Mouse (Mus musculus) kidney, postnatal 0 days (tissue): ENCODE results near the gene Gm49510. TPM values are rescaled to one million over a fixed set of nuclear protein-coding genes. Genes with fewer than 3 reads are reported as not detected.

Source experiments
- ATAC-seq: fragments of 200-750 bp; cut with Nextera tagmentation; replicated peaks from 2 replicates; pipeline ENCODE4 v1.8.0; 2017; ENCODE audit warnings: low read depth, moderate number of reproducible peaks, moderate TSS enrichment, moderate library complexity; ENCODE audit not compliant: low FRiP score
- DNase-seq: peaks from one replicate; pipeline ENCODE4 v3.0.0-alpha.2; 2016; ENCODE audit warnings: low spot score
- H3K27ac ChIP-seq: fragments of 300-500 bp; sonication (generic); 2 replicates; pipeline ENCODE4 v1.5.1; 2014; ENCODE audit warnings: mild to moderate bottlenecking
- H3K27me3 ChIP-seq: fragments of 300-500 bp; sonication (generic); 2 replicates; pipeline ENCODE4 v1.6.1; 2014; ENCODE audit warnings: low read length, mixed read lengths; ENCODE audit not compliant: insufficient read depth
- H3K36me3 ChIP-seq: fragments of 300-500 bp; sonication (generic); 2 replicates; pipeline ENCODE4 v1.6.1; 2014; ENCODE audit warnings: low read length, mixed read lengths; ENCODE audit not compliant: insufficient read depth
- H3K4me1 ChIP-seq: fragments of 300-500 bp; sonication (generic); replicated peaks from 2 replicates; pipeline ENCODE4 v1.6.1; 2014; ENCODE audit warnings: antibody characterized with exemption, low read length, mixed read lengths; ENCODE audit not compliant: insufficient read depth
- H3K4me2 ChIP-seq: fragments of 300-500 bp; sonication (generic); 2 replicates; pipeline ENCODE4 v1.6.1; 2014; ENCODE audit warnings: mild to moderate bottlenecking, low read length, moderate library complexity, mixed read lengths
- H3K4me3 ChIP-seq: fragments of 300-500 bp; sonication (generic); replicated peaks from 2 replicates; pipeline ENCODE4 v1.5.1; 2014; ENCODE audit warnings: low read depth, low read length
- H3K9ac ChIP-seq: fragments of 300-500 bp; sonication (generic); 2 replicates; pipeline ENCODE4 v1.6.1; 2014; ENCODE audit warnings: low read depth, low read length
- H3K9me3 ChIP-seq: fragments of 300-500 bp; sonication (generic); replicated peaks from 2 replicates; pipeline ENCODE4 v1.6.1; 2016; ENCODE audit warnings: low read length, inconsistent platforms, mixed read lengths
- CTCF ChIP-seq: IDR thresholded peaks from 2 replicates; pipeline ENCODE4 v1.5.1; 2016; ENCODE audit warnings: antibody characterized with exemption, low read depth, mild to moderate bottlenecking, moderate library complexity
- WGBS: fragments of 180-500 bp; shearing (Covaris S2); extraction: QIAGEN DNeasy Blood & Tissue Kit; methylation state at CpG from one replicate; pipeline ENCODE4 v1.1.7; 2014; 5-methylcytosine and 5-hydroxymethylcytosine counted together
- polyA plus RNA-seq: library from polyadenylated mRNA; unstranded; fragments of >200 nt; fragmentation: Nextera tagmentation; extraction: Ambion mirVana; gene quantifications from 2 replicates; pipeline ENCODE4 v1.2.1, GENCODE M21; 2015

Gene Gm49510
- polyA plus RNA-seq, 1 experiment from 2014 or later = 0.30 TPM

DNA sequence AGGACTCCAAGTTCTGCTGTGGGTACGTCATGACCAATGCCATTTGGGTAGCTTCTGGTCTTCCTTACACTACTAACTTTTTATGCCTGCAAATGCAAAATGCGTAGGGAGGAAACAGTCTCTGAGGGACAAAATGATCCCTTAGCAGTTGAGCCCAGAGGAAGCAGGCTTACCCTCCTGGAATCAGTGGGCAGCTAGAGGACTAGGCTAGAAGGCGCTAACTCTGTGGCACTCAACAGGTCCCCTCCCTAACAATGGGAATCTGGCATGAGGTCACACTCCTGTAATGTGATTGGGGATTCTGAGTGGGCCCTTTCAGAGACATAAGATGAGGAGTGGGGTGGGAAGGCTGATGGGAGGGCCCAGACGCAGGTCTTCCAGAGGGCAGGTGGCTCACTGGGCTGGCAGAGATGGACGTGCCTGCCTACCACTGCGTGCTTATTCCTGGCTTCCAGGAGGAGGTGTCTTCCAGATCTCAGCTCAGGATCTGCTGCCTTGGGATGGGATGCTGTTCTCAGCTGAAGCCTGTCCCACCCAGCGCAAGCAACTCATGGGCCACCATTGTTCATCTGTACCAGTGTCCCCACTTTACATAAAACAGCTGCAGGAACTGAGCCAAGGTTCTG, 31.4 kb downstream of the Gm49510 start:
- H3K27ac ChIP-seq = no peak overlapping the region

DNA sequence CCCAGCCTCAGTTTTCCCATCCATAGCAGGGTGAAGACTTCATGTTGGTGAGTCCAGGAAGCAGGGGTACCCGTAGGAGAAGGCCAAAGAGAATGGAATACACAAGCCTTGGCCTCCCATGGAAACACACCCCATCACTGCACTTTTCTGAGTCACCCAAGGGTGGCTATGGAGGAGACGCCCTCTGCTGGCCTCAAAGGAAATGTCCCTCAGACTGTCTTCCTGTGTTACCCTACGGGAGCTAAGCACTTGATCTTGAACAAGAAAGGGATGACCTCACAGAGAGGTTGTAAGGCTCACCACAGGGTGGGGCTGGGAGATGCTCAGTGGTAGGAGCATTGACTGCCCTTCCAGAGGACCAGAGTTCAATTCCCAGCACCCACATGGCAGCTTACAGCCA, 32.1 kb downstream of the Gm49510 start:
- DNase-seq = peak; percentile 68
- TF ChIP-seq CTCF = peak; percentile 77
- Histone ChIP-seq H3K9ac (no peak overlapping the region), H3K27ac (no peak overlapping the region), H3K4me2 (no peak overlapping the region), H3K27me3 (no peaks in the 10 kb centered on the region), H3K4me3 (no peak overlapping the region), H3K9me3 (no peaks in the 10 kb centered on the region), H3K36me3 (no peaks in the 10 kb centered on the region), H3K4me1 (peaks cover 17% of the 10 kb centered on the region)
- no peak for ATAC-seq
- WGBS = 17% methylated on average over 3 of the region's 3 CpGs

More for the DNA sequence above, 31.4 kb downstream of the Gm49510 start:
- H3K9ac ChIP-seq = no peak overlapping the region
- no peak for ATAC-seq
- no peak overlapping the region for H3K4me2 ChIP-seq
- H3K9me3 ChIP-seq = no peaks in the 10 kb centered on the region
- no peak for DNase-seq
- no peaks in the 10 kb centered on the region for H3K27me3 ChIP-seq
- no peaks in the 10 kb centered on the region for H3K36me3 ChIP-seq
- peaks cover 21% of the 10 kb centered on the region for H3K4me1 ChIP-seq
- TF ChIP-seq CTCF = no peak
- WGBS = 87% methylated on average over 7 of the region's 7 CpGs
- H3K4me3 ChIP-seq = no peak overlapping the region

DNA sequence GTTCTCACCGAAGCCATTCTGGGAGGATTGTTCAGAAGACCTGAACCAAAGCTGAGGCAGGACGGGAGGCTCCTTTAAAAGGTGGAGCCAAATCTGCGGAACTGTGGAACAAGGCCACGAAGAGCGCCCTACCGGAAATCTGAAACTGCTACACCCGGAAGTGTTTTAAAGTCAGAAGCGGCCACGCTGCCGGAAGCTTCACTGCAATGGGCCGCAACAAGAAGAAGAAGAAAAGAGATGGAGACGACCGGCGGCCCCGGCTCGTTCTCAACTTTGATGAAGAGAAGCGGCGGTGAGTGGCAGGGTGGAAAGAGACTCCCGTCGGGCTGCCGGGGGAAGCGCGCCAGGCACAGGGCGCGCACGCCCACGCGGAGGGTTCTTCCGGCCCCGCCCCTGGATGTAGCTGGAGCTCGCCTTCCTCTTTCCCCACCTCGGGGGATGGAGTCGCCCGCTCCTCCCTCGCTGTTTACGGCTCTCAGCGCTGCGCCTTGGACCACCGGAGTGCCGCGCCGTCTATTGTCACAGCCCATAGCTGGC, 35.4 kb downstream of the Gm49510 start, which contains the start of gene Nol12:
TSS of gene Nol12 (plus strand) at position 150 of the 537 bp plus-strand sequence.
- Histone ChIP-seq H3K9me3 (no peaks in the 10 kb centered on the region), H3K4me2 (peak within 1 kb of the TSS; percentile 82), H3K27ac (peak within 1 kb of the TSS; percentile 37; the same call in 1 of the 2 replicates), H3K27me3 (no peaks in the 10 kb centered on the region), H3K4me1 (0 out of 2 replicates have a peak, but pooled peaks cover 6% of the 10 kb centered on the region), H3K4me3 (peak within 1 kb of the TSS; percentile 66), H3K9ac (peak within 1 kb of the TSS; percentile 74), H3K36me3 (peaks cover 22% of the 10 kb centered on the region)
- under 1% methylated on average over 39 of the region's 42 CpGs for WGBS
- peak; percentile 15; the same call in 1 of the 2 replicates for TF ChIP-seq CTCF
- DNase-seq (peak; percentile 96), ATAC-seq (peak; percentile 73)

DNA sequence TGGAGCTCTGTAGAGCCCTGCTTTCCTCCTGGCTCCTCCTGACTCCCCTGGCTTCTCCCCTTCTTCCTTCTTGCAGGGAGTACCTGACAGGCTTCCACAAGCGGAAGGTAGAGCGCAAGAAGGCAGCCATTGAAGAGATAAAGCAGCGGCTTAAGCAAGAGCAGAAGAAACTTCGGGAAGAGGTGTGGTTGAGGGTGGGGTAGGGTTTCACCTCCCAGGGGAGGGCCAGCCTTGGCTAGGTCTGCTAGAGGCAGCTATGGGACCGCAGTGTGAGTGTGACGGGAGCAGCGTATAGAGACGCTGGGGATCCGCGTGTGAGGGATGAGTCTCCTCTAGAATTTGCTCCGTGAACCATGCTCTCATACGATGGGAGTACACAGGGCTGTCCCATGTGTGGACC, 36.9 kb downstream of the Gm49510 start:
- no peak for TF ChIP-seq CTCF
- Histone ChIP-seq H3K9ac (no peak overlapping the region), H3K27ac (no peak overlapping the region), H3K4me2 (no peak overlapping the region), H3K4me3 (no peak overlapping the region), H3K4me1 (0 out of 2 replicates have a peak, but pooled peaks cover 6% of the 10 kb centered on the region), H3K36me3 (peaks cover 35% of the 10 kb centered on the region), H3K27me3 (no peaks in the 10 kb centered on the region), H3K9me3 (no peaks in the 10 kb centered on the region)
- 91% methylated on average over 12 of the region's 12 CpGs for WGBS
- no peak for ATAC-seq
- no peak for DNase-seq

DNA sequence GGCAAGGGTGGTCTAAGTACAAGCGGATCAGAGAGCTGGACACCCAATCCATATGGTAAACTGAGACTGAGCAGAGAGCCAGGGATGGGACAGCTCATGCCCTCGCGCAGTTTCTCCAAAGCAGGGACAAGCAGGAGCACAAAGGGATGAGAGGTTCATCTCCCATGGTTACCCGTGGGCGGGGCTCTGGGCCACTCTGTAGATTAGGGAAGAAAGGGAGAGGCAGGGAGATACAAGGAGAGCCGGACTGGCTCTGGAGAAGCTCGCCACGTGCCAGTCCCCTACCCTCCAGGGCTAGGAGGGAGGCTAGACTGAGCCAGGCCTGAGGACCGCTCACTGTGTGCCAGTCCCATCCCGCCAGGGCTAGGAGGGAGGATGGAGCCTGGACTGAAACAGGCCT, 37.8 kb downstream of the Gm49510 start:
- no peak for DNase-seq
- Histone ChIP-seq H3K27me3 (no peaks in the 10 kb centered on the region), H3K9me3 (no peaks in the 10 kb centered on the region), H3K36me3 (peaks cover 36% of the 10 kb centered on the region), H3K27ac (no peak overlapping the region), H3K4me2 (no peak overlapping the region), H3K4me3 (no peak overlapping the region), H3K4me1 (0 out of 2 replicates have a peak, but pooled peaks cover 6% of the 10 kb centered on the region), H3K9ac (no peak overlapping the region)
- WGBS = 89% methylated on average over 10 of the region's 10 CpGs
- TF ChIP-seq CTCF = no peak
- no peak for ATAC-seq

DNA sequence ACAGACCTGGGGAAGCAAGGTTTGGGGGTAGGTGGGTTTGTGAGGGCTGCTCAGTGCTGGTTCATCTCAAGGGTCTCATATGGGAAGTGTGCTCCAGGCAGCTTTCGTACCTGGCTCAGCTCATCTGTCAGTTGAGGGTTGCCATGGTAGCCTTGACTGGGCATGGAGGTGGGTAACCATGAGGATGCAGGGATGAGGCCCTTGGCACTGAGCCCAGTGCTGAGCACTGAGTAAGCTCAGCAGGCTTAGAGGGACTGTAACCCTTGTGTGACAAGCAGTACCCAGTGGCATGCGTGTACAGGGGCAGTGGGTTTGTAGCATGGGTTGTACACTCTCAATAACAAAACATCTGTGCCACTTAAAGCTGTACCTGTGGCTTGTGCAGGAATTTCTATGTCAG, 38.5 kb downstream of the Gm49510 start:
- no peak overlapping the region for H3K9ac ChIP-seq
- no peak overlapping the region for H3K4me3 ChIP-seq
- no peak overlapping the region for H3K27ac ChIP-seq
- H3K4me1 ChIP-seq = 0 out of 2 replicates have a peak, but pooled peaks cover 10% of the 10 kb centered on the region
- 95% methylated on average over 2 of the region's 2 CpGs for WGBS
- H3K4me2 ChIP-seq = no peak overlapping the region
- DNase-seq = no peak
- no peaks in the 10 kb centered on the region for H3K9me3 ChIP-seq
- peaks cover 36% of the 10 kb centered on the region for H3K36me3 ChIP-seq
- no peaks in the 10 kb centered on the region for H3K27me3 ChIP-seq
- no peak for TF ChIP-seq CTCF
- ATAC-seq = no peak
